Mouse (Mus musculus) right cerebral cortex, postnatal 25 days (tissue): ENCODE measurements at regions not wholly inside any gene's neighbourhood (a gene's known extent, or its start where the extent isn't known, plus 50 kb on each side); places are given as distances from the start of the nearest gene placed in this dataset.

ENCODE experiments used
- DNase-seq: peaks from one replicate; pipeline ENCODE4 v3.0.0; 2022

GRCm38 (mm10) chr15:25305801-25306200 is 107.8 kb downstream of the Basp1 start:
- DNase-seq: no peak

GRCm38 (mm10) chr15:25303379-25303778 is 110.2 kb downstream of the Basp1 start:
- no peak for DNase-seq

GRCm38 (mm10) chr15:25302671-25303294 is 110.8 kb downstream of the Basp1 start:
- no peak for DNase-seq

- DNase-seq: no peak
Observed at GRCm38 (mm10) chr15:25301810-25302209, 111.8 kb downstream of the Basp1 start.

- DNase-seq: no peak
Observed at GRCm38 (mm10) chr15:25297278-25297677, 116.3 kb downstream of the Basp1 start.

GRCm38 (mm10) chr15:25296714-25297113 is 116.8 kb downstream of the Basp1 start:
- no peak for DNase-seq

GRCm38 (mm10) chr15:25295753-25296152 is 117.8 kb downstream of the Basp1 start:
- no peak for DNase-seq

- DNase-seq: peak; percentile 42
Observed at GRCm38 (mm10) chr15:25291231-25291691, 122.3 kb downstream of the Basp1 start.

GRCm38 (mm10) chr15:25287850-25288249 is 125.7 kb downstream of the Basp1 start:
- no peak for DNase-seq

GRCm38 (mm10) chr15:25284354-25285199 is 129.0 kb downstream of the Basp1 start:
- DNase-seq: no peak

GRCm38 (mm10) chr15:25283713-25284112 is 129.9 kb downstream of the Basp1 start:
- DNase-seq: no peak

GRCm38 (mm10) chr15:25282346-25282745 is 131.2 kb downstream of the Basp1 start:
- DNase-seq: no peak

- DNase-seq: no peak
Observed at GRCm38 (mm10) chr15:25281942-25282341, 131.6 kb downstream of the Basp1 start.

GRCm38 (mm10) chr15:25278317-25279156 is 135.0 kb downstream of the Basp1 start:
- DNase-seq: no peak

- DNase-seq: no peak
Observed at GRCm38 (mm10) chr15:25276227-25276626, 137.3 kb downstream of the Basp1 start.

- no peak for DNase-seq
Observed at GRCm38 (mm10) chr15:25271886-25272285, 141.7 kb downstream of the Basp1 start.

GRCm38 (mm10) chr15:25270349-25270748 is 143.2 kb downstream of the Basp1 start:
- no peak for DNase-seq

GRCm38 (mm10) chr15:25269345-25269996 is 144.1 kb downstream of the Basp1 start:
- no peak for DNase-seq

- DNase-seq: no peak
Observed at GRCm38 (mm10) chr15:25268436-25268835, 145.1 kb downstream of the Basp1 start.

GRCm38 (mm10) chr15:25267509-25267908 is 146.1 kb downstream of the Basp1 start:
- no peak for DNase-seq

GRCm38 (mm10) chr15:25252648-25253567 is 160.7 kb downstream of the Basp1 start:
- DNase-seq: no peak

- no peak for DNase-seq
Observed at GRCm38 (mm10) chr15:25245631-25246030, 167.9 kb downstream of the Basp1 start.
